Mouse (Mus musculus) G1E (cell line): ENCODE data around the gene Castor2. TPM values are rescaled to one million over a fixed set of nuclear protein-coding genes. Genes with fewer than 3 reads are reported as not detected.

Experiments used
- ATAC-seq: 2 replicates; pipeline ENCODE4 v1.8.0; 2016; ENCODE audit warnings: mild to moderate bottlenecking; ENCODE audit not compliant: insufficient number of reproducible peaks, poor library complexity, low FRiP score, severe bottlenecking; ENCODE audit errors: extremely low read depth
- DNase-seq: peaks from one replicate; pipeline ENCODE4 v3.0.0; 2012; ENCODE audit warnings: low spot score
- H3K27me3 ChIP-seq: 2 replicates; pipeline ENCODE4 v1.6.1; 2012; ENCODE audit warnings: mild to moderate bottlenecking, low read length, inconsistent platforms; ENCODE audit not compliant: insufficient read depth
- H3K36me3 ChIP-seq: replicated peaks from 2 replicates; pipeline ENCODE3; 2012; ENCODE audit warnings: mild to moderate bottlenecking, inconsistent platforms
- H3K4me1 ChIP-seq: 2 replicates; pipeline ENCODE4 v1.6.1; 2012; ENCODE audit warnings: low read depth, low read length, inconsistent platforms, mixed read lengths; ENCODE audit not compliant: insufficient read depth
- H3K4me3 ChIP-seq: 2 replicates; pipeline ENCODE4 v1.5.1; 2012; ENCODE audit warnings: low read depth, mild to moderate bottlenecking, inconsistent platforms, low read length, moderate library complexity, mixed read lengths
- H3K9me3 ChIP-seq: replicated peaks from 2 replicates; pipeline ENCODE4 v1.6.1; 2012; ENCODE audit warnings: inconsistent platforms
- CTCF ChIP-seq: IDR thresholded peaks from 2 replicates; pipeline ENCODE4 v1.5.1; 2012; ENCODE audit warnings: low read depth, low read length, inconsistent platforms, mixed read lengths
- GATA1 ChIP-seq: IDR thresholded peaks from 2 replicates; pipeline ENCODE4 v1.6.1; 2012; ENCODE audit warnings: borderline replicate concordance, low read length, inconsistent platforms, mixed read lengths
- GATA2 ChIP-seq: IDR thresholded peaks from 2 replicates; pipeline ENCODE4 v1.6.1; 2012; ENCODE audit warnings: low read depth, low read length, inconsistent platforms, borderline replicate concordance
- POLR2AphosphoS5 ChIP-seq: IDR thresholded peaks from 2 replicates; pipeline ENCODE4 v1.6.1; 2012; ENCODE audit warnings: low read depth, low read length, inconsistent platforms; ENCODE audit not compliant: insufficient replicate concordance
- TAL1 ChIP-seq: conservative IDR thresholded peaks from 2 replicates; pipeline ENCODE4 v1.6.1; 2012; ENCODE audit warnings: low read depth, low read length, inconsistent platforms, mixed read lengths
- polyA plus RNA-seq: library from polyadenylated mRNA; stranded (reverse); fragments of >175 nt; gene quantifications from 2 replicates; pipeline ENCODE4 v1.2.3, GENCODE M21; 2012
- total RNA-seq, 2 experiments: library from RNA; stranded (forward) in 1 of 2; stranded (reverse) in 1 of 2; fragments of 200-1000 nt in 1 of 2; fragments of >200 nt in 1 of 2; fragmentation: Nextera tagmentation in 1 of 2; gene quantifications; 2 replicates each; pipeline ENCODE4 v1.2.3; 2014 to 2017

Castor2 gene
- total and polyA plus RNA-seq, 3 experiments = 0.22 TPM; not detected in 2

DNA sequence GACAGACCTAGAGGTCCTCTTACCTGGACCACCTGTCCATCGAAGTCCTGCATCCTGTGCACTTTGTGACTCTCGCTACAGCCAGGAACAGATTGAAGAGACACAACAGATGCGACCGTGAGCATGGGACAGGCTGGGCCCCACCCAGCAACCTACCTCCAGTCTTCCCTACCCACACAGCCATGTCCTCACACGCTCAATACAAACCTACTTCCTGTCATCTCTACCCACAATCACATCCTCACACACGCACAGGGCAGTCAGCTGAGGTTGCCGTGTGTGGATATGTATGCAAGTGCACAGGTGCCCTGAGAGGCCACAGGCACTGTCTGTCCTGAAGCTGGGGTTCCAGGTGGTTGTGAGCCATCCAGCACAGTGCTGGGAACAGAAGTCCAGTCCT is 67.1 kb downstream of the Castor2 start:
- Histone ChIP-seq H3K36me3 (peaks cover 94% of the 10 kb centered on the region), H3K9me3 (no peaks in the 10 kb centered on the region), H3K4me1 (peaks cover 13% of the 10 kb centered on the region), H3K4me3 (no peak overlapping the region), H3K27me3 (no peaks in the 10 kb centered on the region)
- no peak for DNase-seq
- ATAC-seq = no peak
- TF ChIP-seq POLR2AphosphoS5 (no peak), GATA2 (no peak), TAL1 (no peak), GATA1 (no peak), CTCF (no peak)

DNA sequence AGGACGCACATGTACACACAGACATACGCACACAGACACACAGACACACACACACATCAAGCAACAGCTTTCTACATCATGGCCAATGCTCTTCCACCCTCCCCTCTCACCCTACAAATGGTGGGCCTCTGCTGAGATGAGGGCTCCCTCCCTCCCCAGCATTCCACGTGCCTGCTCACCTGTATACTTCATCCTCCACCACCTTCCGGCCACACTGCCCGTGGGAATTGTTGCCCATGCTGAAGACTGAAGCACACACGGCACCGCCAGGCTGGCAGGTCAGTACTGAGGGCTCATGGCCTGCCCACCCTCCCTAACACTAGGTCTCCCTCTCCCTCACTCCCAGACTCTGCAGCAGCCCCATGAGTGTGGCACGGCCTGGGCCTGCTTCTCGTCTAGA is 68.5 kb downstream of the Castor2 start:
- H3K4me1 ChIP-seq = peaks cover 20% of the 10 kb centered on the region
- H3K36me3 ChIP-seq = peaks cover 94% of the 10 kb centered on the region
- no peak overlapping the region for H3K4me3 ChIP-seq
- ATAC-seq = no peak
- no peaks in the 10 kb centered on the region for H3K27me3 ChIP-seq
- TF ChIP-seq POLR2AphosphoS5 (no peak), CTCF (no peak), GATA2 (no peak), GATA1 (no peak), TAL1 (no peak)
- no peak for DNase-seq
- no peaks in the 10 kb centered on the region for H3K9me3 ChIP-seq

DNA sequence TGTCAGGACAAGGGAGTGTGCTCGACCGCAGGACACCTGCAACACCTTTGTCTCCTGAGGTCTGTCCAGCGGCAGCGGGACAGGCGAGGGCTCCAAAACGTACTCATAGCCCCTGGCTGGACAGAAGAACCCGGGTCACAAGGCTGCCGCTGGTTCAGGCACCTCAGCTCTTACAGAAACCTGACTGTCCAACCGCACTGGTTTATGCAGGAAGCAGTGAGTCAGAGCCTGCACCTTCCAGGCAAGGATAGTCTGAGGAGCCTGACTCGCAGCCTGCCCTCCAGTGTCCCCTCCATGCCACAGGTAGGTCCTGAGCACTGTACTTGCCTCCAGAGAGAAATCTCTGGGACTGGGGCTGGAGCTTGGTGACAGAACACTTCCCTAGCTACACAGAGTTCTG is 69.7 kb downstream of the Castor2 start:
- no peak for TF ChIP-seq TAL1
- no peak for TF ChIP-seq POLR2AphosphoS5
- no peak for TF ChIP-seq GATA1
- no peak for TF ChIP-seq GATA2
- TF ChIP-seq CTCF = no peak
- Histone ChIP-seq H3K27me3 (no peaks in the 10 kb centered on the region), H3K36me3 (peaks cover 94% of the 10 kb centered on the region), H3K4me3 (no peak overlapping the region), H3K9me3 (no peaks in the 10 kb centered on the region), H3K4me1 (peaks cover 31% of the 10 kb centered on the region)
- no peak for DNase-seq
- ATAC-seq = no peak

DNA sequence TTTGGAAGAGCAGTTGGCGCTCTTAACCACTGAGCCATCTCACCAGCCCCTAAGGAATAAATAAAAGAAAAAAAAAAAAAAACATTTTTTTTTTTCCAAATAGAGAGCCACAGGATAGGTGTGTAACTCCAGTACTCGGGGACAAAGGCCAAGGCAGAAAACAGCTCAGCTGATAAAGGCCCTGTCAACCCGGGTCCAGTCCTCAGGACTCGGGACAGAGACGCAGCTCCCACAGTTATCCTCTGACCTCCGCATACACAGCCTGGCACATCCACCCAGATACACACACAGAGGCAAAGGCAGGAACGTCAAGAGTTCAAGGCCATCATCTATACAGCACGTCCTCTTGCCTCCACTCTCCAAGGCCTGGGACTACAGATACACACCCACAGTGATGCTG is 70.7 kb downstream of the Castor2 start:
- ATAC-seq (no peak), DNase-seq (no peak)
- Histone ChIP-seq H3K4me1 (peaks cover 38% of the 10 kb centered on the region), H3K4me3 (no peak overlapping the region), H3K27me3 (no peaks in the 10 kb centered on the region), H3K36me3 (peaks cover 90% of the 10 kb centered on the region), H3K9me3 (no peaks in the 10 kb centered on the region)
- TF ChIP-seq GATA1 (no peak), CTCF (no peak), POLR2AphosphoS5 (no peak), GATA2 (no peak), TAL1 (no peak)

DNA sequence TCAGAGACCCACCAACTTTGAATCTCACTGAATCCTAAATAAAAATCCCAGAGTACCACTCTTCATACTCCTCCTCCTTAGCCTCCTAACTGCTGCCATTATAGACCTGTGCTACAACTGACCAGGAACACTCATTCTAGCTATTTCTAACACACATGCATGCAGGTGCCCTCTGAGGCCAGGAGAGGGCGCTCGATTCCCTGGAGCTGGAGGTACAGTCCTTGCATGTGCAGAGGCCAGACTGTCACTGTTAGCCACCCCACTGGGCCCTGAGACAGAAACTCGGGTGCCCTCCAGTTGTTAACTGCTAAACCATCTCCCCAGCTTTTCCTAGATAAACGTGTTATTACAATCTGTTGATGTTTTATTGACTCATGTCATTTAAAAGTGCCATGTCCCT is 73.7 kb downstream of the Castor2 start:
- no peak overlapping the region for H3K4me3 ChIP-seq
- peaks cover 60% of the 10 kb centered on the region for H3K36me3 ChIP-seq
- peaks cover 43% of the 10 kb centered on the region for H3K4me1 ChIP-seq
- TF ChIP-seq POLR2AphosphoS5 (no peak), CTCF (peak; percentile 76)
- H3K27me3 ChIP-seq = no peaks in the 10 kb centered on the region
- no peaks in the 10 kb centered on the region for H3K9me3 ChIP-seq
- DNase-seq = peak; percentile 35
- ATAC-seq = 0 out of 2 replicates have a peak, but pooled peaks have one; percentile 18

DNA sequence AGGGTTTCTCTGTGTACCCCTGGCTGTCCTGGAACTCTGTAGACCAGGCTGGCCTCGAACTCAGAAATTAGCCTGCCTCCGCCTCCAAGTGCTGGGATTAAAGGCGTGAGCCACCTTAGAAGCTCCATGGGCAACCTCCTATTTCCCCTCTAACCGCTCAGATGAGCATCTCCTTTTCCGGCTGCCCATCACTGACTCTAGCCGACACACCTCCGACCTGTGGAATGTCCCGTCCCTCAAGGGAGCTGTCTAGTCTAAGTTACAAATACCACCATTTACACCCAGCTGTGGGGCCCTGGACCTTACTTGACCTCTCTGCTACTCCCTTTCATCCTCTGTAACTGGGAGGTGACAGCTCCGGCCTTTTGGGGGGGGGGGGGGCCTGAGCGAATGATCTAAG is 76.2 kb downstream of the Castor2 start:
- H3K4me3 ChIP-seq = peak overlapping the region; percentile 87
- peaks cover 39% of the 10 kb centered on the region for H3K36me3 ChIP-seq
- no peaks in the 10 kb centered on the region for H3K27me3 ChIP-seq
- ATAC-seq (0 out of 2 replicates have a peak, but pooled peaks have one; percentile 16), DNase-seq (peak; percentile 25)
- no peaks in the 10 kb centered on the region for H3K9me3 ChIP-seq
- TF ChIP-seq TAL1 (no peak), CTCF (no peak), GATA2 (no peak), GATA1 (no peak), POLR2AphosphoS5 (no peak)
- H3K4me1 ChIP-seq = peaks cover 50% of the 10 kb centered on the region
